ENCODE assay signal across 8 mouse cellular contexts in the genomic region with DNA sequence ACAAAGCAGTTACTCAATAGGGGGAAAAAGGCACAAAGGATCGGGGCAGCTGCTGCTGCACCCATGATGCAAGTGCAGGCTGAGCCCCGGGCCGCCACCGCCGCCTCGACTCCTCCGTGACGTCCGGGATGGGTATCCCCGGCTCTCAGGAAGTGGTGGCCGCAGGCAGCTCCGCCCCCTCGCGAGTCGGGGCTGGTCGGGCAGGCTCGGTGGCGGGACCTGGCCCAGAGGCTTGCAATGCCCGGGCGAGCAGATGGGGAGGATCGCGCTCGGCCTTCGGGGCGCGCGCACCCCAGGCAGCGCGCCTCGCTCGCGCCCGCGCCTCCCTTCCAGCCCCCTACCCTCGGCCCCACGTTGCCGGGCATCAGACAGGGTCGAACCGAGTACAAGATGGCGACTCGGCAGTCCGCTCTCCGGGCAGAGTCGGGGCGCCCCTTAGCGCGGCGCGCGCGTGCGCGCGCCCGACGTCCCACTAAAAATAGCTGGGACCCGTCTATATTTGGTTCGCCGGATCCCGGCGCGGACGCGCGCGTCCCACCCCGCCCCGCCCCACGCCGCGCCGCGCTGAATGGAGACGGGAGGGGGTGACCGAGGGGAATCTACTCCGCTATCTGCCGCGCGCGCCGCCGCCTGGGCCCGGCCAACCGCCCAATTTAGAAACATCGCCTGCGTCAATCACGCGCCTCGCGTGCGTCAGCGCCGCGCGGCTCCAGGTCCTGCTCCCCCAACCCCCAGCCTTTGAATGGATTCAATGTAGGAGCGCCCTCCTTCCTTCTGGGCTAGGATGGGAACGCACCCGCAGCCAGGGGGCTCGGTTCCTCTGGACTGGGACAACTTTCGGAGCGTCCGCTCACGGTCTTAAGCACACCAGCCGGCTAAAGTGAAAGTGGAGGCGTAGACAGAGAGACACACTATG. TPM values are rescaled to one million over a fixed set of nuclear protein-coding genes. Genes with fewer than 3 reads are reported as not detected.
DNase-seq lines count a peak whose midpoint lies in the region; ATAC-seq and TF ChIP-seq lines count a peak whose summit lies in the region.

No protein-coding gene starts in this region.

- under 1% methylated on average over 96 of the region's 105 CpGs for WGBS in cerebellum, adult 2 months
- under 1% methylated on average over 83 of the region's 105 CpGs for WGBS in lung, postnatal 0 days

- 0 out of 4 replicates have a peak, but pooled peaks of 1 of the 2 experiments have one; percentile 32 for TF ChIP-seq EP300 in MEL (IDR thresholded peaks at IDR 0.05; ENCODE audit: low read depth in 1 of 2, low read length in 2 of 2)
- TF ChIP-seq EP300 in lung, postnatal 0 days (IDR thresholded peaks at IDR 0.05): peak; percentile 87

- peak; percentile 63 to 68 for ATAC-seq in hematopoietic stem cell, adult 5-6 weeks (replicated peaks in 1 of 2; ENCODE audit: insufficient read depth in 1 of 2, low FRiP score in 2 of 2, low TSS enrichment in 1 of 2, low read depth in 1 of 2, poor library complexity in 2 of 2, severe bottlenecking in 2 of 2)
- peak; percentile 91 for ATAC-seq in lung, postnatal 0 days

- H3K79me2 ChIP-seq in MEL (ENCODE audit: control insufficient read depth, insufficient read depth, low read length, poor library complexity): peaks cover 4% of the 10 kb centered on the region; the same call in 1 of the 2 replicates

- TF ChIP-seq CTCF in MEL (IDR thresholded peaks at IDR 0.05 in 2 of 3, conservative IDR thresholded peaks at IDR 0.05 in 1 of 3; ENCODE audit: control insufficient read depth in 1 of 3, insufficient read depth in 1 of 3, low read depth in 2 of 3, low read length in 3 of 3, poor library complexity in 1 of 3, severe bottlenecking in 1 of 3): peak in 1 of 3 experiments; percentile 38; a peak in 3 of 6 replicates
- peak; percentile 62; the same call in 1 of the 2 replicates for TF ChIP-seq CTCF in cerebellum, adult 2 months (IDR thresholded peaks at IDR 0.05; ENCODE audit: borderline replicate concordance, insufficient read depth, low read depth, low read length)
- peak; percentile 80 for TF ChIP-seq CTCF in lung, postnatal 0 days (IDR thresholded peaks at IDR 0.05)

- TF ChIP-seq POLR2A in MEL (IDR thresholded peaks at IDR 0.05; ENCODE audit: control insufficient read depth in 1 of 2, insufficient read depth in 1 of 2, low read depth in 1 of 2, low read length in 2 of 2, poor library complexity in 1 of 2): peak; percentile 74 to 88; a peak in 3 of 4 replicates
- peak; percentile 68 for TF ChIP-seq POLR2A in cerebellum, adult 2 months (IDR thresholded peaks at IDR 0.05; ENCODE audit: borderline replicate concordance, insufficient read depth, low read length)

- peak overlapping the region; percentile 100 for H3K4me2 ChIP-seq in lung, postnatal 0 days (replicated peaks; ENCODE audit: low read depth, low read length)

- H3K36me3 ChIP-seq in MEL (ENCODE audit: control insufficient read depth in 1 of 2, insufficient read depth in 2 of 2, low read length in 2 of 2): peaks cover 0 to 8% of the 10 kb centered on the region in 2 experiments; a peak in 1 of 4 replicates
- no peaks in the 10 kb centered on the region for H3K36me3 ChIP-seq in lung, postnatal 0 days (ENCODE audit: insufficient read depth, low read length)

- peak overlapping the region; percentile 92 to 95 for H3K4me3 ChIP-seq in MEL (ENCODE audit: control insufficient read depth in 1 of 2, insufficient read depth in 1 of 2, low read depth in 2 of 2, low read length in 2 of 2)
- peak overlapping the region; percentile 93 for H3K4me3 ChIP-seq in cerebellum, adult 2 months (replicated peaks; ENCODE audit: insufficient read depth, low read depth, low read length)
- peak overlapping the region; percentile 74 for H3K4me3 ChIP-seq in lung, postnatal 0 days (ENCODE audit: low read depth, low read length)

- H3K9ac ChIP-seq in MEL (ENCODE audit: control insufficient read depth, low read depth, low read length, poor library complexity, severe bottlenecking): peak overlapping the region; percentile 97
- peak overlapping the region; percentile 63 for H3K9ac ChIP-seq in lung, postnatal 0 days (replicated peaks; ENCODE audit: low read depth)

- no peaks in the 10 kb centered on the region for H3K9me3 ChIP-seq in MEL (replicated peaks; ENCODE audit: insufficient read depth, low read length)
- H3K9me3 ChIP-seq in lung, postnatal 0 days (ENCODE audit: low read length): no peaks in the 10 kb centered on the region

- 0 out of 4 replicates have a peak, but pooled peaks cover 0 to 3% of the 10 kb centered on the region in 2 experiments for H3K27me3 ChIP-seq in MEL (ENCODE audit: control insufficient read depth in 1 of 2, insufficient read depth in 2 of 2, low read length in 2 of 2)
- H3K27me3 ChIP-seq in cerebellum, adult 2 months (ENCODE audit: control insufficient read depth, insufficient read depth, low read length): no peaks in the 10 kb centered on the region
- H3K27me3 ChIP-seq in lung, postnatal 0 days (replicated peaks; ENCODE audit: insufficient read depth, low read length): peaks cover 13% of the 10 kb centered on the region

- H3K27ac ChIP-seq in MEL (ENCODE audit: control insufficient read depth, low read depth, low read length): peak overlapping the region; percentile 94
- peak overlapping the region; percentile 98 for H3K27ac ChIP-seq in cerebellum, adult 2 months (ENCODE audit: insufficient read depth, low read length)
- peak overlapping the region; percentile 99 for H3K27ac ChIP-seq in lung, postnatal 0 days (ENCODE audit: low read length)

- peak; percentile 97 for DNase-seq in MEL (ENCODE audit: low read depth, low spot score)
- DNase-seq in cerebellum, adult 2 months: peak; percentile 96 to 98
- peak; percentile 95 for DNase-seq in forelimb bud, embryonic 11.5 days (ENCODE audit: low read depth, low spot score)
- DNase-seq in layer of hippocampus, adult 9-11 months: peak; percentile 97
- peak; percentile 99 for DNase-seq in lung, postnatal 0 days (ENCODE audit: low spot score)
- peak; percentile 85 for DNase-seq in ovary, postnatal 14 days (ENCODE audit: low spot score)
- peak; percentile 91 for DNase-seq in thymus, postnatal 14 days

- H3K4me1 ChIP-seq in MEL (ENCODE audit: control insufficient read depth in 1 of 2, insufficient read depth in 2 of 2, low read length in 2 of 2): peaks cover 0 to 7% of the 10 kb centered on the region in 2 experiments; a peak in 1 of 4 replicates
- H3K4me1 ChIP-seq in cerebellum, adult 2 months (ENCODE audit: control insufficient read depth, insufficient read depth, low read length): 0 out of 2 replicates have a peak, but pooled peaks cover 4% of the 10 kb centered on the region
- H3K4me1 ChIP-seq in lung, postnatal 0 days (ENCODE audit: insufficient read depth, low read depth, low read length): peaks cover 20% of the 10 kb centered on the region

- no peak for TF ChIP-seq RAD21 in MEL (IDR thresholded peaks at IDR 0.05; ENCODE audit: low read depth, low read length)

TF ChIP-seq in MEL, 35 proteins besides CTCF, POLR2A, EP300 and RAD21 (continues in another document):
- no peak for TF ChIP-seq POLR2AphosphoS5 (IDR thresholded peaks at IDR 0.05; ENCODE audit: borderline replicate concordance, low read depth, low read length)
- no peak for TF ChIP-seq SMC3 (IDR thresholded peaks at IDR 0.05; ENCODE audit: low read depth, low read length)
- no peak for TF ChIP-seq POLR2AphosphoS2 (IDR thresholded peaks at IDR 0.05; ENCODE audit: low read length)
- TF ChIP-seq RCOR1 (IDR thresholded peaks at IDR 0.05; ENCODE audit: low read depth, low read length): no peak; the same call in 1 of the 2 replicates
- peak; percentile 93; the same call in 1 of the 2 replicates for TF ChIP-seq MXI1 (IDR thresholded peaks at IDR 0.05; ENCODE audit: low read depth, low read length)
- TF ChIP-seq NRF1 (IDR thresholded peaks at IDR 0.05; ENCODE audit: insufficient read depth, low read depth, low read length, poor library complexity, severe bottlenecking): peak; percentile 66
- TF ChIP-seq UBTF (IDR thresholded peaks at IDR 0.05; ENCODE audit: borderline replicate concordance, insufficient read depth, low read depth, low read length): no peak
- peak; percentile 39 for TF ChIP-seq SIN3A (IDR thresholded peaks at IDR 0.05; ENCODE audit: low read length)
- TF ChIP-seq ZMIZ1 (IDR thresholded peaks at IDR 0.05; ENCODE audit: low read depth, low read length): peak; percentile 52; the same call in 1 of the 2 replicates
- TF ChIP-seq GABPA (IDR thresholded peaks at IDR 0.05; ENCODE audit: low read depth, low read length): peak; percentile 64; the same call in 1 of the 2 replicates
- no peak for TF ChIP-seq GATA1 (IDR thresholded peaks at IDR 0.05; ENCODE audit: low read depth, low read length)
- TF ChIP-seq ZNF384 (IDR thresholded peaks at IDR 0.05; ENCODE audit: low read depth, low read length): no peak
- TF ChIP-seq MEF2A (IDR thresholded peaks at IDR 0.05; ENCODE audit: extremely low read depth, insufficient replicate concordance, low read depth, low read length, poor library complexity, severe bottlenecking): peak; percentile 96
- peak; percentile 77 for TF ChIP-seq HCFC1 (IDR thresholded peaks at IDR 0.05; ENCODE audit: low read depth, low read length)
- TF ChIP-seq MYB (IDR thresholded peaks at IDR 0.05; ENCODE audit: low read depth, low read length): peak; percentile 37; the same call in 1 of the 2 replicates
- TF ChIP-seq NELFE (IDR thresholded peaks at IDR 0.05; ENCODE audit: low read depth, low read length): no peak; the same call in 1 of the 2 replicates
- TF ChIP-seq BHLHE40 (IDR thresholded peaks at IDR 0.05; ENCODE audit: borderline replicate concordance, low read depth, low read length): peak; percentile 89
- peak; percentile 92 for TF ChIP-seq ETS1 (IDR thresholded peaks at IDR 0.05; ENCODE audit: low read depth, low read length)
- TF ChIP-seq TBP (IDR thresholded peaks at IDR 0.05; ENCODE audit: low read depth, low read length): peak; percentile 14; the same call in 1 of the 2 replicates
- peak; percentile 54; the same call in 1 of the 2 replicates for TF ChIP-seq ELF1 (IDR thresholded peaks at IDR 0.05; ENCODE audit: low read depth, low read length)
- TF ChIP-seq KAT2A (conservative IDR thresholded peaks at IDR 0.05; ENCODE audit: low read depth, low read length): no peak; the same call in 1 of the 2 replicates
- peak; percentile 53; the same call in 1 of the 2 replicates for TF ChIP-seq MYC (IDR thresholded peaks at IDR 0.05; ENCODE audit: low read depth, low read length)
- TF ChIP-seq MAX (IDR thresholded peaks at IDR 0.05; ENCODE audit: low read length): peak; percentile 70

RNA-seq across cellular contexts. Expression of a gene that starts 1.9 kb away (rescaled TPM):
- total RNA-seq in MEL (2012; rRNA removed): 0.03 TPM in 1 of 2 replicates, not detected in the other
- polyA plus RNA-seq in MEL (2012; ENCODE audit: insufficient read depth in 1 of 2, insufficient read length in 2 of 2, low read depth in 1 of 2, low replicate concordance in 2 of 2, missing spikeins in 1 of 2): under 1 TPM in 1 of 2 experiments, not detected in 1; 0.17 TPM
- polyA plus RNA-seq in cerebellum, adult 2 months (2012; rRNA removed): 2.4 TPM in 2 replicates
- total RNA-seq in hematopoietic stem cell, adult 5-6 weeks (2017): 6.8 and 14.6 TPM in 2 replicates
- polyA plus RNA-seq in lung, postnatal 0 days (2015; fragmentation: Nextera tagmentation; extraction: Ambion mirVana): 0.14 and 0.15 TPM in 2 replicates

Comparison
In these comparisons a context has a peak if more than half of its experiments do, and no peak if none do; other contexts are left out.
1. Peak in every context shown above with its lines: DNase-seq, ATAC-seq, H3K4me3 ChIP-seq and H3K27ac ChIP-seq.